Comparison of ENCODE assay signal across 9 mouse cellular contexts in the genomic region with DNA sequence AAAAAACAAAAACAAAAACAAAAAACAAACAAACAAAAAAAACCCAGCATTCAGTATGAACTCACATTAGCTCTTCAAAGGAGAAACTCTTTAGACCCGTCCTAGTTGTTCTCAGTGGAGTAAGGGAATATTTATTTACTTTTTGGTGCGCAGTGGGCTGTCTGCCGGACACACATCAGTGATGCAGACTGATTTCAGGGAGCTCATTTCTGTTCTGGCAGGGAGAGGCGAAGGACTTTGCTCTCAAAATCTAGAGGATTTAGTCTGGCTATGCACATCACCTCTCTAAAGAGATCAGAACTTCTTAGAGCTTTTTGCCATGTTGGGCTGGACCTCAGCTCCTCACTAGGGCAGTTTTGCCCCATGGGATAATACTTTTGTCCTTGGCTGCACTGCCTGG. TPM values are rescaled to one million over a fixed set of nuclear protein-coding genes. Genes with fewer than 3 reads are reported as not detected.
DNase-seq lines count a peak whose midpoint lies in the region; ATAC-seq lines count a peak whose summit lies in the region.
"Had no signal": no experiment of that assay in that cellular context is flagged by ENCODE, and none has a peak within 500 bp of the region (broad histone marks: within the 10 kb centered on the region; RNA-seq: fewer than 3 reads in every experiment).

No protein-coding gene starts in this region.

- H3K9ac ChIP-seq in heart, embryonic 13.5 days = peak overlapping the region; percentile 89
- H3K9ac ChIP-seq in hindbrain, embryonic 13.5 days = peak overlapping the region; percentile 21; the same call in 1 of the 2 replicates
- no peak overlapping the region for H3K9ac ChIP-seq in limb, embryonic 15.5 days

- DNase-seq in heart, postnatal 14 days = no peak
- DNase-seq in embryonic facial prominence, embryonic 10.5 days (ENCODE audit: low spot score) = no peak
- DNase-seq in cerebellum, adult 11-12 months = no peak
- DNase-seq in Muller cell, postnatal 12 days (ENCODE audit: inconsistent ontology term) = no peak
- DNase-seq: B cell, adult 2 months had no signal

- H3K36me3 ChIP-seq in heart, embryonic 13.5 days = peaks cover 31% of the 10 kb centered on the region
- peaks cover 44% of the 10 kb centered on the region for H3K36me3 ChIP-seq in embryonic facial prominence, embryonic 10.5 days (replicated peaks)
- H3K36me3 ChIP-seq in hindbrain, embryonic 13.5 days = peaks cover 22% of the 10 kb centered on the region
- H3K36me3 ChIP-seq in limb, embryonic 15.5 days = peaks cover 16% of the 10 kb centered on the region

- intact Hi-C loops in heart, postnatal 14 days (cut with DNase I) = loop anchor here (5.0 to 10.0 kb wide), 2 partner anchors 64 to 237 kb away; no protein-coding TSS in a partner anchor

- no peak for ATAC-seq in heart, embryonic 13.5 days (ENCODE audit: extremely low read depth, insufficient number of reproducible peaks, low FRiP score, low TSS enrichment)
- no peak for ATAC-seq in hindbrain, embryonic 13.5 days (ENCODE audit: low FRiP score)
- ATAC-seq in limb, embryonic 15.5 days (ENCODE audit: insufficient number of reproducible peaks, low FRiP score, low TSS enrichment, low read depth) = no peak
- no peak for ATAC-seq in megakaryocyte-erythroid progenitor cell, adult 5-6 weeks (replicated peaks; ENCODE audit: low FRiP score, low TSS enrichment, poor library complexity, severe bottlenecking)

- peaks cover 5% of the 10 kb centered on the region; the same call in 1 of the 2 replicates for H3K9me3 ChIP-seq in heart, embryonic 13.5 days
- H3K9me3 ChIP-seq in embryonic facial prominence, embryonic 10.5 days = peaks cover 10% of the 10 kb centered on the region; the same call in 1 of the 2 replicates
- H3K9me3 ChIP-seq in hindbrain, embryonic 13.5 days = peaks cover 7% of the 10 kb centered on the region; the same call in 1 of the 2 replicates
- H3K9me3 ChIP-seq in limb, embryonic 15.5 days = no peaks in the 10 kb centered on the region

- peak overlapping the region; percentile 71 for H3K4me3 ChIP-seq in heart, embryonic 13.5 days
- H3K4me3 ChIP-seq in embryonic facial prominence, embryonic 10.5 days = peak overlapping the region; percentile 97
- peak overlapping the region; percentile 88 for H3K4me3 ChIP-seq in hindbrain, embryonic 13.5 days
- peak overlapping the region; percentile 84 for H3K4me3 ChIP-seq in limb, embryonic 15.5 days

- peaks cover 9% of the 10 kb centered on the region; the same call in 1 of the 2 replicates for H3K27me3 ChIP-seq in heart, embryonic 13.5 days (replicated peaks)
- H3K27me3 ChIP-seq in embryonic facial prominence, embryonic 10.5 days (replicated peaks; ENCODE audit: low read depth, poor library complexity, severe bottlenecking) = peaks cover 24% of the 10 kb centered on the region
- 0 out of 2 replicates have a peak, but pooled peaks cover 2% of the 10 kb centered on the region for H3K27me3 ChIP-seq in hindbrain, embryonic 13.5 days
- no peaks in the 10 kb centered on the region for H3K27me3 ChIP-seq in limb, embryonic 15.5 days

- H3K27ac ChIP-seq in heart, embryonic 13.5 days (replicated peaks) = peak overlapping the region; percentile 82
- H3K27ac ChIP-seq in embryonic facial prominence, embryonic 10.5 days (replicated peaks) = peak overlapping the region; percentile 54
- H3K27ac ChIP-seq in hindbrain, embryonic 13.5 days = no peak overlapping the region
- no peak overlapping the region for H3K27ac ChIP-seq in limb, embryonic 15.5 days

- H3K4me2 ChIP-seq in heart, embryonic 13.5 days = peak overlapping the region; percentile 84
- peak overlapping the region; percentile 86 for H3K4me2 ChIP-seq in hindbrain, embryonic 13.5 days
- H3K4me2 ChIP-seq in limb, embryonic 15.5 days = peak overlapping the region; percentile 84

- H3K4me1 ChIP-seq in heart, embryonic 13.5 days = peaks cover 68% of the 10 kb centered on the region
- H3K4me1 ChIP-seq in embryonic facial prominence, embryonic 10.5 days = peaks cover 49% of the 10 kb centered on the region
- peaks cover 48% of the 10 kb centered on the region for H3K4me1 ChIP-seq in hindbrain, embryonic 13.5 days (replicated peaks)
- peaks cover 48% of the 10 kb centered on the region for H3K4me1 ChIP-seq in limb, embryonic 15.5 days

- WGBS in heart, embryonic 13.5 days = 45% methylated on average over 4 of the region's 4 CpGs
- WGBS in embryonic facial prominence, embryonic 10.5 days = 65% methylated on average over 4 of the region's 4 CpGs
- WGBS in hindbrain, embryonic 13.5 days = 45% methylated on average over 4 of the region's 4 CpGs
- 53% methylated on average over 4 of the region's 4 CpGs for WGBS in limb, embryonic 15.5 days

RNA-seq across cellular contexts. Expression of gene Hunk, which starts 2.1 kb away (rescaled TPM):
- 9.5 and 10.6 TPM in 2 replicates for polyA plus RNA-seq in heart, embryonic 13.5 days (2015; fragmentation: Nextera tagmentation; extraction: Ambion mirVana)
- 1 to 10 TPM; 2.0 to 2.3 TPM for total RNA-seq in heart, postnatal 14 days (2021)
- polyA plus RNA-seq in embryonic facial prominence, embryonic 10.5 days (2016; fragmentation: Nextera tagmentation; extraction: Ambion mirVana) = 16.5 and 17.2 TPM in 2 replicates
- 7.3 and 7.8 TPM in 2 replicates for polyA plus RNA-seq in hindbrain, embryonic 13.5 days (2015; fragmentation: Nextera tagmentation; extraction: Ambion mirVana)
- 10.3 and 12.7 TPM in 2 replicates for polyA plus RNA-seq in limb, embryonic 15.5 days (2015; fragmentation: Nextera tagmentation; extraction: Ambion mirVana)
- not detected in 2 replicates for total RNA-seq in megakaryocyte-erythroid progenitor cell, adult 5-6 weeks (2014; fragmentation: Nextera tagmentation)
- not detected in 2 replicates for total RNA-seq in megakaryocyte-erythroid progenitor cell, adult 5-6 weeks (2017)

Comparison
In these comparisons a context has a peak if more than half of its experiments do, and no peak if none do; other contexts are left out.
1. H3K27ac ChIP-seq: peak in heart, embryonic 13.5 days (single experiment) and embryonic facial prominence, embryonic 10.5 days (single experiment); none in hindbrain, embryonic 13.5 days (single experiment) and limb, embryonic 15.5 days (single experiment).
2. Peak in every context shown above with its lines, with median percentiles within 50 percentile points of each other: H3K4me2 ChIP-seq and H3K4me3 ChIP-seq.